Mouse (Mus musculus): ENCODE data around the gene Pde4b. TPM values are rescaled to one million over a fixed set of nuclear protein-coding genes. Genes with fewer than 3 reads are reported as not detected.

Gene Pde4b
- polyA plus RNA-seq, 1 experiment from 2014 or later, result 7.7 TPM

Other genes starting within 250 kb of the Pde4b start
- gene B020004J07Rik, start 243.5 kb upstream of the Pde4b start, polyA plus RNA-seq (2014; fragmentation: Nextera tagmentation; extraction: Ambion mirVana), result not detected in 2 replicates
- gene C130073F10Rik, start 193.8 kb upstream of the Pde4b start, polyA plus RNA-seq (2014; fragmentation: Nextera tagmentation; extraction: Ambion mirVana), result not detected in 2 replicates
- not detected in 2 replicates for gene Gm12800, start 178.4 kb upstream of the Pde4b start, polyA plus RNA-seq (2014; fragmentation: Nextera tagmentation; extraction: Ambion mirVana)
- gene Gm12794, start 147.1 kb upstream of the Pde4b start, polyA plus RNA-seq (2014; fragmentation: Nextera tagmentation; extraction: Ambion mirVana), result not detected in 2 replicates
- gene Gm12790, start 106.5 kb upstream of the Pde4b start, polyA plus RNA-seq (2014; fragmentation: Nextera tagmentation; extraction: Ambion mirVana), result not detected in 2 replicates
- gene Gm12789, start 100.9 kb upstream of the Pde4b start, polyA plus RNA-seq (2014; fragmentation: Nextera tagmentation; extraction: Ambion mirVana), result not detected in 2 replicates